Mouse (Mus musculus) stomach, embryonic 15.5 days (tissue): ENCODE data around the gene Nrxn3. TPM values are rescaled to one million over a fixed set of nuclear protein-coding genes. Genes with fewer than 3 reads are reported as not detected.

Source experiments
- ATAC-seq: fragments of 200-750 bp; cut with Nextera tagmentation; 2 replicates; pipeline ENCODE4 v1.8.0; 2017; ENCODE audit warnings: low read depth, moderate number of reproducible peaks, moderate TSS enrichment; ENCODE audit not compliant: insufficient read depth, low FRiP score
- H3K27ac ChIP-seq: fragments of 300-500 bp; sonication (generic); 2 replicates; pipeline ENCODE4 v1.5.1; 2015; ENCODE audit warnings: mild to moderate bottlenecking, inconsistent platforms
- H3K27me3 ChIP-seq: fragments of 300-500 bp; sonication (generic); replicated peaks from 2 replicates; pipeline ENCODE4 v1.6.1; 2015; ENCODE audit warnings: inconsistent platforms
- H3K36me3 ChIP-seq: fragments of 300-500 bp; sonication (generic); 2 replicates; pipeline ENCODE4 v1.6.1; 2015; ENCODE audit warnings: inconsistent platforms
- H3K4me1 ChIP-seq: fragments of 300-500 bp; sonication (generic); 2 replicates; pipeline ENCODE4 v1.6.1; 2015; ENCODE audit warnings: inconsistent platforms
- H3K4me2 ChIP-seq: fragments of 300-500 bp; sonication (generic); 2 replicates; pipeline ENCODE4 v1.6.1; 2015; ENCODE audit warnings: mild to moderate bottlenecking, inconsistent platforms
- H3K4me3 ChIP-seq: fragments of 300-500 bp; sonication (generic); replicated peaks from 2 replicates; pipeline ENCODE4 v1.5.1; 2015; ENCODE audit warnings: inconsistent platforms
- H3K9ac ChIP-seq: fragments of 300-500 bp; sonication (generic); 2 replicates; pipeline ENCODE4 v1.6.1; 2015; ENCODE audit warnings: inconsistent platforms
- H3K9me3 ChIP-seq: fragments of 300-500 bp; sonication (generic); 2 replicates; pipeline ENCODE4 v1.6.1; 2016; ENCODE audit warnings: inconsistent platforms
- WGBS: fragments of 180-500 bp; shearing (Covaris S2); methylation state at CpG from one replicate; pipeline ENCODE4 v1.1.7; 2015; 5-methylcytosine and 5-hydroxymethylcytosine counted together
- polyA plus RNA-seq: library from polyadenylated mRNA; unstranded; fragments of >200 nt; fragmentation: Nextera tagmentation; extraction: Ambion mirVana; gene quantifications from 2 replicates; pipeline ENCODE4 v1.2.1, GENCODE M21; 2015

Gene Nrxn3
- polyA plus RNA-seq, 1 experiment from 2014 or later = 2.4 TPM

- no peak for ATAC-seq
- WGBS = 66% methylated on average over 4 of the region's 4 CpGs
- Histone ChIP-seq H3K27ac (no peak overlapping the region), H3K4me3 (no peak overlapping the region), H3K9me3 (no peaks in the 10 kb centered on the region), H3K36me3 (no peaks in the 10 kb centered on the region), H3K9ac (no peak overlapping the region), H3K27me3 (no peaks in the 10 kb centered on the region), H3K4me2 (no peak overlapping the region), H3K4me1 (no peaks in the 10 kb centered on the region)
Observed at GRCm38 (mm10) chr12:88738616-88739015, 15.9 kb downstream of the Nrxn3 start.

GRCm38 (mm10) chr12:88746788-88747187 is 24.1 kb downstream of the Nrxn3 start:
- WGBS = 61% methylated on average over 5 of the region's 5 CpGs
- Histone ChIP-seq H3K27me3 (no peaks in the 10 kb centered on the region), H3K4me3 (no peak overlapping the region), H3K27ac (no peak overlapping the region), H3K9me3 (no peaks in the 10 kb centered on the region), H3K9ac (no peak overlapping the region), H3K36me3 (no peaks in the 10 kb centered on the region), H3K4me1 (no peaks in the 10 kb centered on the region), H3K4me2 (no peak overlapping the region)
- 0 out of 2 replicates have a peak, but pooled peaks have one; percentile 31 for ATAC-seq

- Histone ChIP-seq H3K9ac (no peak overlapping the region), H3K27me3 (no peaks in the 10 kb centered on the region), H3K9me3 (no peaks in the 10 kb centered on the region), H3K4me2 (no peak overlapping the region), H3K4me1 (no peaks in the 10 kb centered on the region), H3K36me3 (no peaks in the 10 kb centered on the region), H3K4me3 (no peak overlapping the region), H3K27ac (no peak overlapping the region)
- 59% methylated on average over 2 of the region's 2 CpGs for WGBS
- no peak for ATAC-seq
Observed at GRCm38 (mm10) chr12:88764791-88765190, 42.1 kb downstream of the Nrxn3 start.

- Histone ChIP-seq H3K4me1 (no peaks in the 10 kb centered on the region), H3K27me3 (no peaks in the 10 kb centered on the region), H3K4me2 (no peak overlapping the region), H3K4me3 (no peak overlapping the region), H3K36me3 (no peaks in the 10 kb centered on the region), H3K9ac (no peak overlapping the region), H3K27ac (no peak overlapping the region), H3K9me3 (no peaks in the 10 kb centered on the region)
- ATAC-seq = no peak
- 78% methylated on average over 2 of the region's 2 CpGs for WGBS
Observed at GRCm38 (mm10) chr12:88774666-88775065, 52.0 kb downstream of the Nrxn3 start.

- no peaks in the 10 kb centered on the region for H3K36me3 ChIP-seq
- H3K27ac ChIP-seq = no peak overlapping the region
- 83% methylated on average over 1 of the region's 1 CpGs for WGBS
- no peak overlapping the region for H3K4me2 ChIP-seq
- no peaks in the 10 kb centered on the region for H3K9me3 ChIP-seq
- no peaks in the 10 kb centered on the region for H3K27me3 ChIP-seq
- H3K4me3 ChIP-seq = no peak overlapping the region
- ATAC-seq = no peak
- no peak overlapping the region for H3K9ac ChIP-seq
- no peaks in the 10 kb centered on the region for H3K4me1 ChIP-seq
Observed at GRCm38 (mm10) chr12:88778036-88778435, 55.4 kb downstream of the Nrxn3 start.

GRCm38 (mm10) chr12:88784199-88785147 is 61.8 kb downstream of the Nrxn3 start:
- H3K9ac ChIP-seq = no peak overlapping the region
- 42% methylated on average over 10 of the region's 10 CpGs for WGBS
- no peak for ATAC-seq
- H3K4me1 ChIP-seq = no peaks in the 10 kb centered on the region
- no peak overlapping the region for H3K4me3 ChIP-seq
- H3K9me3 ChIP-seq = no peaks in the 10 kb centered on the region
- no peaks in the 10 kb centered on the region for H3K27me3 ChIP-seq
- no peaks in the 10 kb centered on the region for H3K36me3 ChIP-seq
- H3K4me2 ChIP-seq = no peak overlapping the region
- no peak overlapping the region for H3K27ac ChIP-seq

- Histone ChIP-seq H3K9me3 (no peaks in the 10 kb centered on the region), H3K27ac (no peak overlapping the region), H3K4me1 (no peaks in the 10 kb centered on the region), H3K9ac (no peak overlapping the region), H3K4me2 (no peak overlapping the region), H3K4me3 (no peak overlapping the region), H3K27me3 (no peaks in the 10 kb centered on the region), H3K36me3 (no peaks in the 10 kb centered on the region)
- WGBS = 91% methylated on average over 1 of the region's 1 CpGs
- ATAC-seq = no peak
Observed at GRCm38 (mm10) chr12:88793314-88793713, 70.6 kb downstream of the Nrxn3 start.

- H3K36me3 ChIP-seq = no peaks in the 10 kb centered on the region
- H3K9me3 ChIP-seq = no peaks in the 10 kb centered on the region
- 34% methylated on average over 6 of the region's 6 CpGs for WGBS
- H3K4me2 ChIP-seq = no peak overlapping the region
- H3K27me3 ChIP-seq = no peaks in the 10 kb centered on the region
- H3K27ac ChIP-seq = no peak overlapping the region
- no peaks in the 10 kb centered on the region for H3K4me1 ChIP-seq
- H3K9ac ChIP-seq = no peak overlapping the region
- peak; percentile 43; the same call in 1 of the 2 replicates for ATAC-seq
- H3K4me3 ChIP-seq = no peak overlapping the region
Observed at GRCm38 (mm10) chr12:88800990-88801655, 78.4 kb downstream of the Nrxn3 start.

GRCm38 (mm10) chr12:88801656-88802007 is 79.0 kb downstream of the Nrxn3 start:
- 62% methylated on average over 1 of the region's 1 CpGs for WGBS
- no peak overlapping the region for H3K4me3 ChIP-seq
- no peaks in the 10 kb centered on the region for H3K9me3 ChIP-seq
- H3K4me1 ChIP-seq = no peaks in the 10 kb centered on the region
- H3K27ac ChIP-seq = no peak overlapping the region
- peak; percentile 2; the same call in 1 of the 2 replicates for ATAC-seq
- H3K4me2 ChIP-seq = no peak overlapping the region
- H3K9ac ChIP-seq = no peak overlapping the region
- H3K27me3 ChIP-seq = no peaks in the 10 kb centered on the region
- no peaks in the 10 kb centered on the region for H3K36me3 ChIP-seq

- 92% methylated on average over 1 of the region's 1 CpGs for WGBS
- Histone ChIP-seq H3K9me3 (no peaks in the 10 kb centered on the region), H3K9ac (no peak overlapping the region), H3K27me3 (no peaks in the 10 kb centered on the region), H3K4me3 (no peak overlapping the region), H3K4me1 (no peaks in the 10 kb centered on the region), H3K36me3 (no peaks in the 10 kb centered on the region), H3K27ac (no peak overlapping the region), H3K4me2 (no peak overlapping the region)
- no peak for ATAC-seq
Observed at GRCm38 (mm10) chr12:88808947-88809346, 86.3 kb downstream of the Nrxn3 start.

GRCm38 (mm10) chr12:88812173-88812572 is 89.5 kb downstream of the Nrxn3 start:
- Histone ChIP-seq H3K27ac (no peak overlapping the region), H3K4me2 (no peak overlapping the region), H3K9ac (no peak overlapping the region), H3K4me3 (no peak overlapping the region), H3K27me3 (no peaks in the 10 kb centered on the region), H3K36me3 (no peaks in the 10 kb centered on the region), H3K4me1 (no peaks in the 10 kb centered on the region), H3K9me3 (no peaks in the 10 kb centered on the region)
- 33% methylated on average over 5 of the region's 5 CpGs for WGBS
- no peak for ATAC-seq

GRCm38 (mm10) chr12:88816865-88817264 is 94.2 kb downstream of the Nrxn3 start:
- no peak for ATAC-seq
- H3K4me1 ChIP-seq = no peaks in the 10 kb centered on the region
- H3K4me3 ChIP-seq = no peak overlapping the region
- H3K4me2 ChIP-seq = no peak overlapping the region
- H3K36me3 ChIP-seq = no peaks in the 10 kb centered on the region
- H3K9me3 ChIP-seq = no peaks in the 10 kb centered on the region
- H3K27me3 ChIP-seq = no peaks in the 10 kb centered on the region
- WGBS = 75% methylated on average over 5 of the region's 5 CpGs
- no peak overlapping the region for H3K27ac ChIP-seq
- H3K9ac ChIP-seq = no peak overlapping the region
